ENCODE assay signal across 15 mouse cellular contexts in the genomic region with DNA sequence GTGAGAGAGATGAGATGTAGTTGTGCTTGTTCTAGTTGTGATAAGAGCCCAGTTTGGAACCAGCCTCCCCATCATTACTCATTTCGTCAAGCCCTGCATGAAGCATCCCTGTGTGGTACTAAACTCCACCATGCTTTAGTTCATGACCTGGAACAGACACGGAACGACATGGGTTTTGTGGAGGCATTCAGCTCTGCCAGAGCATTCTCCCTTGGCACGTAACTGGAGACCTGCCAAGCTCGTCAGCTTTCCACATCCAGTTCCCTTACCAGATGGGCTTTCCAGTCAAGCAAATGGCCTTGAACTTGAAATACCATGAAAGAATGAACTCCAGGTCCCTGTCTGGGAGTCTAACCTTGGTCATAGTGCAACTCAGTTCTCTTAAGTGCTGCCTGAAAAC.
DNase-seq lines count a peak whose midpoint lies in the region; ATAC-seq and TF ChIP-seq lines count a peak whose summit lies in the region.
"Had no signal": no experiment of that assay in that cellular context is flagged by ENCODE, and none has a peak within 500 bp of the region (broad histone marks: within the 10 kb centered on the region; RNA-seq: fewer than 3 reads in every experiment).

No protein-coding gene starts in this region.

- H3K27me3 ChIP-seq in heart, adult 2 months (ENCODE audit: control insufficient read depth, insufficient read depth, low read length), result no peaks in the 10 kb centered on the region
- H3K27me3 ChIP-seq in lung, postnatal 0 days (replicated peaks; ENCODE audit: insufficient read depth, low read length), result no peaks in the 10 kb centered on the region
- H3K27me3 ChIP-seq: CH12.LX; embryonic facial prominence, embryonic 15.5 days; forebrain, embryonic 13.5 days; liver, embryonic 13.5 days had no signal

- no peak overlapping the region for H3K9ac ChIP-seq in heart, adult 2 months (ENCODE audit: low read depth, low read length)
- H3K9ac ChIP-seq in lung, postnatal 0 days (replicated peaks; ENCODE audit: low read depth), result no peak overlapping the region
- H3K9ac ChIP-seq: embryonic facial prominence, embryonic 15.5 days; forebrain, embryonic 13.5 days; liver, embryonic 13.5 days had no signal

- DNase-seq in adrenal gland, adult (ENCODE audit: inconsistent age in 2 of 2, low spot score in 1 of 2), result peak; percentile 71 to 83
- DNase-seq in adrenal gland, postnatal 4 days (ENCODE audit: low spot score in 2 of 2), result no peak
- peak; percentile 46 to 55 for DNase-seq in heart, adult 2 months
- DNase-seq in heart, postnatal 25 days (ENCODE audit: low spot score), result no peak
- peak; percentile 57 for DNase-seq in left cerebral cortex, postnatal 4 days
- DNase-seq in left cerebral cortex, postnatal 14 days (ENCODE audit: low spot score in 2 of 2), result no peak
- DNase-seq in heart, postnatal 14 days, result peak; percentile 33 to 53
- DNase-seq in lung, postnatal 0 days (ENCODE audit: low spot score), result no peak
- DNase-seq: layer of hippocampus, adult 9-11 months; liver, embryonic 13.5 days; lung, postnatal 14 days had no signal

- TF ChIP-seq POLR2A in heart, adult 2 months (IDR thresholded peaks at IDR 0.05; ENCODE audit: insufficient read depth, low read depth, low read length), result no peak

- WGBS in heart, adult 2 months, result 61% methylated on average over 5 of the region's 5 CpGs
- 73% methylated on average over 5 of the region's 5 CpGs for WGBS in lung, postnatal 0 days

- no peaks in the 10 kb centered on the region for H3K9me3 ChIP-seq in lung, postnatal 0 days (ENCODE audit: low read length)
- H3K9me3 ChIP-seq: embryonic facial prominence, embryonic 15.5 days; forebrain, embryonic 13.5 days; liver, embryonic 13.5 days had no signal

- TF ChIP-seq EP300 in heart, adult 2 months (IDR thresholded peaks at IDR 0.05; ENCODE audit: insufficient read depth, low read depth, low read length), result no peak
- no peak for TF ChIP-seq EP300 in lung, postnatal 0 days (IDR thresholded peaks at IDR 0.05)

- no peak overlapping the region for H3K4me2 ChIP-seq in lung, postnatal 0 days (replicated peaks; ENCODE audit: low read depth, low read length)
- H3K4me2 ChIP-seq: embryonic facial prominence, embryonic 15.5 days; forebrain, embryonic 13.5 days; liver, embryonic 13.5 days had no signal

- H3K4me1 ChIP-seq in heart, adult 2 months (ENCODE audit: control insufficient read depth, insufficient read depth, low read length), result peaks cover 2% of the 10 kb centered on the region
- H3K4me1 ChIP-seq in lung, postnatal 0 days (ENCODE audit: insufficient read depth, low read depth, low read length), result no peaks in the 10 kb centered on the region
- H3K4me1 ChIP-seq: embryonic facial prominence, embryonic 15.5 days; forebrain, embryonic 13.5 days; liver, embryonic 13.5 days had no signal

- no peaks in the 10 kb centered on the region for H3K79me2 ChIP-seq in heart, adult 2 months (replicated peaks; ENCODE audit: control insufficient read depth, insufficient read depth, low read length)

- no peak overlapping the region for H3K27ac ChIP-seq in heart, adult 2 months
- no peak overlapping the region for H3K27ac ChIP-seq in lung, postnatal 0 days (ENCODE audit: low read length)
- H3K27ac ChIP-seq: embryonic facial prominence, embryonic 15.5 days; forebrain, embryonic 13.5 days; liver, embryonic 13.5 days; stomach, postnatal 0 days had no signal

- TF ChIP-seq CTCF in heart, adult 2 months (IDR thresholded peaks at IDR 0.05), result no peak
- TF ChIP-seq CTCF in lung, postnatal 0 days (IDR thresholded peaks at IDR 0.05), result no peak

- no peaks in the 10 kb centered on the region for H3K36me3 ChIP-seq in heart, adult 2 months (ENCODE audit: control insufficient read depth, insufficient read depth, low read length)
- no peaks in the 10 kb centered on the region for H3K36me3 ChIP-seq in lung, postnatal 0 days (ENCODE audit: insufficient read depth, low read length)
- H3K36me3 ChIP-seq: embryonic facial prominence, embryonic 15.5 days; liver, embryonic 13.5 days had no signal

- ATAC-seq in lung, postnatal 0 days, result no peak
- ATAC-seq: forebrain, embryonic 13.5 days had no signal

- H3K4me3 ChIP-seq in heart, adult 2 months, result no peak overlapping the region
- no peak overlapping the region for H3K4me3 ChIP-seq in lung, postnatal 0 days (ENCODE audit: low read depth, low read length)
- H3K4me3 ChIP-seq: embryonic facial prominence, embryonic 15.5 days; forebrain, embryonic 13.5 days; liver, embryonic 13.5 days had no signal

- intact Hi-C loops in heart, adult 2 months (cut with DNase I), result no loop called here
- intact Hi-C loops in heart, postnatal 25 days (cut with DNase I), result no loop called here
- intact Hi-C loops in left cerebral cortex, postnatal 4 days (cut with DNase I), result no loop called here
- intact Hi-C loops in left cerebral cortex, postnatal 14 days (cut with DNase I), result no loop called here
- intact Hi-C loops in heart, postnatal 14 days (cut with DNase I), result no loop called here

Comparison
In these comparisons a context has a peak if more than half of its experiments do, and no peak if none do; other contexts are left out.
1. DNase-seq: peak in adrenal gland, adult (2 of 2), heart, adult 2 months (2 of 2), left cerebral cortex, postnatal 4 days (single experiment) and heart, postnatal 14 days (2 of 2); none in adrenal gland, postnatal 4 days (0 of 2), heart, postnatal 25 days (single experiment), left cerebral cortex, postnatal 14 days (0 of 2) and lung, postnatal 0 days (single experiment).